Mouse (Mus musculus) cortical plate, adult 2 months (tissue): ENCODE results near the gene Aff3.

Experiments used
- CTCF ChIP-seq: fragments of 200-500 bp; IDR thresholded peaks from 2 replicates; pipeline ENCODE4 v1.5.1; 2011; ENCODE audit warnings: mild to moderate bottlenecking, control low read depth, low read length; ENCODE audit not compliant: insufficient read depth; ENCODE audit errors: extremely low read depth
- POLR2A ChIP-seq: fragments of 200-500 bp; IDR thresholded peaks from 2 replicates; pipeline ENCODE4 v1.6.1; 2011; ENCODE audit warnings: mild to moderate bottlenecking, low read length, control low read depth; ENCODE audit not compliant: insufficient read depth; ENCODE audit errors: extremely low read depth

- no peak for TF ChIP-seq POLR2A
- TF ChIP-seq CTCF, result no peak
Observed at GRCm38 (mm10) chr1:38566101-38566678, 98.6 kb downstream of the Aff3 start.
